Mouse (Mus musculus): Measurements from ENCODE around the gene Nsf.
A peak's percentile ranks its signal among the peaks of the same experiment; 100 is the strongest.
"Not testable (repeated sequence)": the region's sequence is repeated elsewhere in the genome, so short reads cannot be mapped to it uniquely, and the experiment has no call there.

The Nsf gene

DNA sequence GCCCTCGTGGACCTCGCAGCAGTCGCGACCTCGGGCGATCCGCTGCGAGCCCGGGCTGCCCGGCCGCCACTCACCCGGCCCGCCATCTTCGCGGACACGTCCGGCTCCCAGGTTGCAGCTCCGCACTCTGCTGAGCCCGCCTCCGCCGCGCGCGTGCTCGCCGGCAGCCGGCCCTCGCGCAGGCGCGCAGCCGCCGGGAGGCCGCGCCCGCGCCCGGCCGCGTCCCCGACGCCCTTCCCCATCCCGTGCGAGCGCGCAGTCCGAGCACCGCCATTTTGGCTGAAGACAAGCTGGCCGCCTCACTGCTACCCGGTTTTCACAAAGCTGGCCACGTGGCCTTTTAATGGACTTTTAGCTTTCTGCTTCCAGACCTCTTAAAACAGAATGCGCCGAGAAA, at the start of gene Nsf:
Nsf (minus strand) TSS at position 161 of the 397 bp plus-strand sequence.
- peak; percentile 72 for DNase-seq (ENCODE audit: low read depth, low spot score)

DNA sequence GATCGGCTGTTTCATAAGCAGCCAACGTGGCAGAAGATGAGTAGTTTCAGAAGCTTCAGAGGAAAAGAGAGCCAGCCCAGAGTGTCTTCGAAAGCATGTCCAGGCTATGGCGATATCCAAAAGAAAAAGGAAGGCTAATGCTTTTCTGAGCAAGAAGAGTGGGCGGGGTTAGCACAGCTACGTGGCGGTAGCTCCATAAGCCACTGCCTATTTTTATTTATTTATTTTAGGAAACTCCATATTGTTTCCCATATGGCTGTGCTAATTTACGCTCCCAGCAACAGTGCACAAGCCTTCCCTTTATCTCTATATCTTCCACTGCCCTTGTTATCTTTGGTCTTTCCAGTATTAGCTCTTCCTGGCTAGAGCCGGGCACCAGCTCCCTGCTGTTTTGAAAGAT, 49.5 kb upstream of the Nsf start:
- no peak for DNase-seq (ENCODE audit: low read depth, low spot score)

DNA sequence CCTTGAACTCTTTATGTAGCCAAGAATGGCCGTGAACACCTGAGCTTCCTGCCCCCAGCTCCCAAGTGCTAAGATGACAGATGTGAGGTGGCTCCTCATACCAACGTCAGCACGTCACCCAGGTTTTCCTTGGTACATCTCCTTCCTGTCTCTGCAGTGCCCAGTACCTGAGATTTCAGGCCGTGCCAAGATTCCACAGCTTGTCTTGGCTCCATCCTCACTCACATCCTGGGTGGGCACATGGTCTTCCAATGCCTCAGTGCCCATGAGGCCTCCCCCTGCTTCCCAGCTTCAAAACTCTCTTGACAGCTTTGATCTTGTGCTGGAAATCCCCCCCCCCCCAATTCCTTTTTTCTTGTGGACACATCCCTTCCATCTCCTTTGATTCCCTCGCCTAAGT, 48.3 kb upstream of the Nsf start:
- no peak for DNase-seq (ENCODE audit: low read depth, low spot score)

- DNase-seq (ENCODE audit: low read depth, low spot score) = no peak
Measured at GRCm38 (mm10) chr11:104001395-104001955, 47.6 kb upstream of the Nsf start.

DNA sequence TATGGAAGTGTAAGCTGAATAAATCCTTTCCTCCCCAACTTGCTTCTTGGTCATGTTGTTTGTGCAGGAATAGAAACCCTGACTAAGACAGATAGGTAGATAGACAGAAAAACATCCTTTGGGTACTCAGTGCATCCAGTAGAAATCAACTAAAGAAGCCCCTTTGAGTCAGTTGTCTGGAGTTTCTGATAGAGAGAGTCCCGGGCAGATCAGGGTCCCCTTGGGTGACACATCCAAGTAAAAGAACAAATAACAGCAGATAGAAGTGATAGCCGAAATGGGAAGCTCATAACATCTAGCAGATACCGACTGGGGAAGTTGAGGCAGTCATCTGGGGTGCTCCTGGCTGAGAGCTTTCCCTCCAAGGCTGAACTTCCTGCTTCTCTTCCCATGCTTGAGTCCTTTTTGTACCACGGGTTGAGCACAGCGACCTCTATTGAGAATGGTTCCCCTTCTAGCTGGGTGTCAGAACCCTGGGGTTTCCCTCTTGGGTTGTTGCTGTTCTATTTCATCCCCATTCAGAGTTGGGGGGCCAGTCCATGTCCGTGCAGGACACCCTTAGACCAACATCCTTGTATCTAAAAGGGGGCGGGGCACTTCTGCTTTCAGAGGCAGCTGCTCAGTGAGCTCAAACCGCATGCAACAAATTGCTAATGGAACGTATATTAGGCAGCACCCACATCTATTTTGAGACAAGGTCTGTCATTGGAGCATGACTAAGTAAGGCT, 47.0 kb upstream of the Nsf start:
- no peak for DNase-seq (ENCODE audit: low read depth, low spot score)

GRCm38 (mm10) chr11:103998737-103999136, 44.9 kb upstream of the Nsf start:
- DNase-seq (ENCODE audit: low read depth, low spot score) = no peak

DNA sequence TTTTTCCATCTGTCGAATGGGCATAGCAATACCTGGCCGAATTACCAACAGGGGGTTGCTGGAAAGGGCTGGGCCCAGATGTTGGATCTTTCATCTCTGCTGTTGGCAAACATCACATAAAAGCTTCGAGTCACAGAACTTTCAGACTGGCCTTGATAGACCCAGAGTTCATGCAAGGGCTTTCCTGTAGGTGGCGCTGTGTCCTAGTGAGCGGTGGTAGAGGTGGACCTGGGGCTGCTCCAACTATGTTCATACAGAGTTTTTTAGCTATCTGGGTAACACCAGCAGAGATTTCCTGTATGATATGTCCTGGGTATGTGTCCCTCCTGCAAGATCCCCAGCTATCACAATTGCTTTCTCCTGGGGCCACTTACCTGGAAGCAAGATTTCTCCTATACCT, 43.5 kb upstream of the Nsf start:
- peak; percentile 17 for DNase-seq (ENCODE audit: low read depth, low spot score)

GRCm38 (mm10) chr11:103992638-103993037, 38.8 kb upstream of the Nsf start:
- no peak for DNase-seq (ENCODE audit: low read depth, low spot score)

GRCm38 (mm10) chr11:103990049-103990557, 36.2 kb upstream of the Nsf start:
- not testable (repeated sequence) for DNase-seq (ENCODE audit: low read depth, low spot score)

- peak; percentile 66 for DNase-seq (ENCODE audit: low read depth, low spot score)
Measured at GRCm38 (mm10) chr11:103987423-103987822, 33.6 kb upstream of the Nsf start.

GRCm38 (mm10) chr11:103984067-103984466, 30.2 kb upstream of the Nsf start:
- no peak for DNase-seq (ENCODE audit: low read depth, low spot score)

DNA sequence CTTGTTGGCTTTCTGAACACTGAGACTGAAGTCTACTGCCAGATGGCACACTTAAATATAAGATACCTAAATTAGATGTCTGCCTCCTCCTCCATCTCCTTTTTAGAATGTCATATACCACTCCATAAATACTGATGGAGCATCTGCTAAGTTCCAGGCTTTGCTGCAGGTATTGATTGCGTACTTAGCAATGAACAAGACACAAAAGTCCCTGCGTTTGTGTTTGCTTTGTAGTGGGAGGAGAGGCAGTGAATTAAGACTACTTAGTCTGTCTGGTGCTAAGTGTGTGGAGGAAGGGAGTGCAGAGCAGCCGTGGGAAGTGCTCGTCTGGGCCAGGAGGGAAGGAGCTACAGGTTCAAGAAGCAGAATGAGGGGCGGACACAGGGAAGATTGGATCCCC, 28.0 kb upstream of the Nsf start:
- DNase-seq (ENCODE audit: low read depth, low spot score) = no peak

DNA sequence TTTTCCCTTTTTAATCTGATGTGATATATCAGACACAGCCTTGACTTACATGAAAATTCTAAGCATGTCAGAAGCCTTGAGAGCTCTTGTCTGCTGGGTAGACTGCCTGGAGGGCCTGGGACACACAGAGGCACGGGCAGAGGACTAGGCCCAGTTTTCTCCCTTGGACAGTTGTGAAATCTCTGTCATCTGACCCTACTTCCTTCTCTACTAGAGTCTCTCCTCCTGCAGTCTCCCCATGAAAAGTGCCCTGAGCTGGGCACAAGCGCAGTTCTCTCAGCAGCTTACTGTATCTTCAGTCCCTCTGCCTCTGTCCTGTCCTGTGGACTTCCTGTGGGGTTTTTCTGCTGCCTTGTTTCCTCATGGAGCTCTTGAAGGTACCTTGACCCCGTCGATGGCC, 25.5 kb upstream of the Nsf start:
- DNase-seq (ENCODE audit: low read depth, low spot score) = no peak

GRCm38 (mm10) chr11:103970876-103971275, 17.0 kb upstream of the Nsf start:
- DNase-seq (ENCODE audit: low read depth, low spot score) = no peak

DNA sequence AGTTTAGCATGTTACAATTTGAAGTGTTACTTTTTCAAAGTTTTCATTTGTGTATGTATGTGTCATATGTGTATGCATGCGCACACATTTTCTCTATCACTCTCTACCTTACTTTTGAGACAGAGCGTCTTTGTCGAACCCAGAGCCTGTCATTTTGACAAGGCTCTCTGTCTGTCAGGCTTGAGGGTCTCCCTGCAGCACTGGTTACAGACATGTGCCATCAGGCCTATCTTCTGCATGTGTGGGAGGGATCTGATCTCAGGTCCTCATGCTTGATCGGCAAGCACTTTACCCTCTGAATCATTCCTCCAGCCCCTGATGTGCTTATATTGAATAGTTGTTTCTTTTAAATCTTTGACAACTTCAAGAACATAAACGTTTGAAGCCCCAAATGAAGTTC, 15.4 kb upstream of the Nsf start:
- no peak for DNase-seq (ENCODE audit: low read depth, low spot score)

DNA sequence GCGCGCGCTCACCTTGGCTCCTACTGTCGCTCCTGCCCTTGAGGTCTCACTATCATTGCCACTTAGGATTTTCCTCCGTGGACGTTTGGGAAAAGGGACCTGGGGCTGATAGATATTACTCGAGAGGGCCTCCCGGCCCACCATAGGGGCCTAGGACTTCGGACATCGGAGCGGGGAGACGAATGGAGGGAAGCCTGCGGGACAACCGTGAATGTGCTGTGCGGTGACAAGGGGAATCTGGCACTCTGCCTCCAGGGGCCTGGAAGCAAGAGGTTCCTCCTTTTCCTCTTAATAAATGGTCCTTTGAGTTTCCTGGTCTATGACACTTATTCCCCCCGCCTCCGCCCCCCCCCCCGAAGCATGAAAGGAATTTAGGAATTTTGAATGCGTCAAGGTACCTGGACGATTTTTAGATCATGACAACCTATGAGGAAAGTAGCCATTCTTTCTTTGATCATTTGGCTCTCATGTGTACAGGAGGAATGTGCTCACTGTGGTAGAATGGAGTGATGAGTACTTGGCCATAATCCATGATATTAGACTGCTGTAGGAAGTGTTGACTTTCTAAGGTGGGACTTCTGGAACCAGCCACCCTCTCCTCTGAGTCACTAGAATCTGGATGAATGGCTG, 13.4 kb upstream of the Nsf start:
- DNase-seq (ENCODE audit: low read depth, low spot score) = no peak

DNA sequence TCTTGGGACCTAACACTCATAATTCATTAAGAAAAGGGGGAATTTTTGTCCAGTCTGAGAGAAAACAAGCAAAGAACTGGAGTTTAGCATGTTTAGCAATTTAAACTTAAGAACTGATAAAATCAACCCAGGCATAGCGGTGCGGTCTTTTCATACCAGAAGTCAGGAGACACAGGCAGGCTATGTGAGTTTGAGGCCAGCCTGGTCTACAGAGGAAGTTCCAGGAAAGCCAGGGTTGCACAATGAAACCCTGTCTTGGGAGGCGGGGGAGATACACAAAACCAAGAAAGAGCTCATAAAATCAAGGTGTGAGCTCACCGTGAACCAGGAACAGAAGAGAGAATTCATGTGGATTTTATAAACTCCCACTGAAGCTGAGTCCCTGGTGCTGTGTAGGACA, 3.0 kb upstream of the Nsf start:
- DNase-seq (ENCODE audit: low read depth, low spot score) = no peak

DNA sequence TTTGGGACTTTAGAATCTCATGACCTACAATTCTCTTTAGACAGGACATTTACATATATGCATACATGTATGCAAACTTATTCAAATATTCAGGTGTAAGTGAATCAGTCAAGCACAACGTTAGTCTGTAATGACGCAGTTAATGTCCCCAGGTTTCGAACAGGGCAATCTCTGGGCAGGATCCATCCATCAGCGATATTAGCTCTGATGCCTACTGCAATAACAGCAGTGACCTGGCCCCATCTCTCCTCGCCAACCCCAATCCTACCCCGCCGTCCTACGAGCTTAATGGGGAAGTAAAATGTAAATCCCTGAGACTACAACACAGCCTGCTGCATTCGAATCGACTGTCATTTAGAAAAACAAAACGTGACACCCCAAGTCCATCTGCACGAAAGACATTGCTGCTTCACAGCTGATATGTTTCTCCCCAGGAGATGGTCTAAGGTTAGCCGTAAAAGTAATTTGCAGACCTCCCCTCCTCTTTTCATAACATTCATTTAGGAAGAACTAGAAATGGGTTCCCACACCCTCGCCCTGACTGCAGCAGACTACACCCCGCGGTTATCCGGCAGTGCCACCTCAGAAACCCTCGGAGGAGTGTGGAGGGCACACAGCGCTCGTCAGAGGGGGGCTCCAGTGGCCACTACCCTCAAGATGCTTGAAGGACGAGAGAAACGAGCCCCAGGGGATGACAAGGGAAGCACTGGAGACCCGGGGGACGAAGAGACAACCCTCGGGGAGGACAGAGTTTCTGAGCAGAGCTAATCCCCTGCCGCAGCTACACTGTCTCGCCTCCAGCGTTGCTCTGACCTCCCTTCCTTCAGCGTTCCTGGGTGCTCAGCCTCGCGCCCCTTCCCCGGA, 592 bp downstream of the Nsf start:
- DNase-seq (ENCODE audit: low read depth, low spot score) = peak; percentile 41

DNA sequence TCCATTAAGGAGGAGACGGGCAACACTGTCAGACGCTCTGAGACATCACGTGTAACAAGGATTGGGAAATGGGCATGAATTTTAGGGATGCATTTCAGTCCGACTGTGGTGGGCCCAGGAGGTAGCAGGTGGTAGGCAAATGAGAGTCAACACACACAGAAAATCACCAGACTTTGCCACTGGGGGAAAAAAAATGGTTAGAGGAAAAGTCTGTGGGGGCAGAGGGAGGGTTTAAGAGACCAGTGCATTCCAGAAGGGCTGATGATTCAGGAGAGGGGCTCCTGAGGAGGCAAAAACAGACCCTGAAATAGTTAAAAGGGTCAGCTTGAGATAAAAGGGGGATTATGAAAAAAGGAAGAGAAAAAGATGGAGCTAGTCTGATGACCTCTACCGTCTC, 1.2 kb downstream of the Nsf start:
- no peak for DNase-seq (ENCODE audit: low read depth, low spot score)

GRCm38 (mm10) chr11:103951106-103951505, 2.8 kb downstream of the Nsf start:
- no peak for DNase-seq (ENCODE audit: low read depth, low spot score)

DNA sequence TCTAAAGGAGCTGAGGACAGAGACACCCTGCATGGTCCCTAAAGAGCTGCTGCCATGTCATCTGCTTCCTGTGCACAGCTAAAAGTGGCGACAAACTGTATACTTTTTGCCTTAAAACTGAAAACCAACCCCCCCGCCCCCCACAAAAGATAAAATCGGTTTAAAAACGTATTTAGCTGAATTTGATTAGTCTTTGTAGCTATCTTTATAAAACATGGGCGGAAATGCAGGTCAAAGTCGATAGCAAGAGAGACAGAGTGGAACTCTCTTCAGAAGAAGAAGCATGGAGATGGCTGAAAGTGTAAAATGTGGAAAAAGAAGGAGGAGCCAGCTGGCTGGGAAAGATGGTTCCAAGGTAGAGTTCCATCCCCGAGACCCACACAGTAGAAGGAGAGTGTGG, 4.9 kb downstream of the Nsf start:
- no peak for DNase-seq (ENCODE audit: low read depth, low spot score)

DNA sequence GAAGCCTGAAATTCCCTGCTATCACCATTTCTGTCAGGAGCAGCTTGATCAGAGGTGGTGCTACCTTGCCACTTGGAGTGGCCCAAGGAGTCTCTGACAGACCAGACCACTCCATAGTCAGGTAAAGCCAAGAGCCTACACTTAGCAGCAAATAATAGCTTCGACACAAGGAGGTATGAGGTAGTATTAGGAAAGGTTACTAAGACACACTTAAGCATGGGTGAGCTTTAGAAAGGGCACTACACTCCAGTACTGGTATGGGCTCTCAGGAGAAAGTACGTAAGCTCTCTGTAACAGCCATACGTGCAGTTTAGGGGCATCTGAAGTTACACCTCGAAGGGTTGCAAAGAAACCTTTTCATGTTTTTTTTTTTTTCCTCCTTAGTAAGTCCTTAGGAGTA, 11.1 kb downstream of the Nsf start:
- DNase-seq (ENCODE audit: low read depth, low spot score) = no peak

Measured in c-Kit-negative CD71-positive TER-119-positive erythroid progenitor cells, embryonic 14.5 days (primary cell).